Mouse (Mus musculus): ENCODE measurements around the gene Ubash3a.

Gene Ubash3a

DNA sequence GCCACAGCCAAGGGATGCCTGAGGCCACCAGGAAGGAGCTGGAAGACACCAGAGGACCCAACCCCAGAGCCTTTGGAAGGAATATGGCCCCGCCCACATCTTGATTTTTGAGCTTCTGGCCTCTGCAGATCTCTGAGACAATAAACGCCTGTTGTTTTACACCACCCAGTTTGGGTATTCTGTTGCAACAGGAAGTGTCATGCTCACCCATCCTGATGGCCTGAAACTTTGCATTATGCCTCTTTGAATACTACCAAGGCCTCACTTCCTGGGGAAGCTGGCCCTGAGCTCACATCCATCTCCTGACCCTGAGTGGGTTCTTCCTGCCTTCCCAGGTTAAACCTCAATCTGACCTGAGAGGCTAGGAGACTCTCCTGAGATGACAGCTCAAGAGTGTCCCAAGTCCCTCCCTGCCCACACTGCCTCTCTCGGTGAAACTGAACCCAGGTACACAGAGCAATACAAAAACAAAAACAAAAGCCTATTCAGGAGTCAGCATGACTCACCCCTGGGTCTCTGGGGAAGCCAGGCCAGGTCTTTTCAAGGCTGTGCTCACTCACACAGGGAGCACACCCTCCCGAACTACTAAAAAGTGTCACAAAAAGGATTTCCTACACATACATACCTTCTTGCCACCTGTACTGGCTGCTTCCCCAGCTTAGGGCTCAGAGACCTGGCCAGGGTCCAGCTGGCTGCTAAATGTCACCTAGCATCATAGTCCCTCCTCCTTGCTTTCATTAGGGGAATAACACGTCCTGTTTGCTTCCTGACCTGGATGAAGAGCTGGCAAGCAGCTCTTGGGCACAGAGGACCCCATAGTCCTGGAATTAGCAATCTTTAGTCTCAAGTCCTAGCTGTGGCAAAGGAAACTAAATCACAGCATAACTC lies 8.6 kb downstream of the Ubash3a start:
- no peak for DNase-seq (ENCODE audit: low spot score in 2 of 2)

DNA sequence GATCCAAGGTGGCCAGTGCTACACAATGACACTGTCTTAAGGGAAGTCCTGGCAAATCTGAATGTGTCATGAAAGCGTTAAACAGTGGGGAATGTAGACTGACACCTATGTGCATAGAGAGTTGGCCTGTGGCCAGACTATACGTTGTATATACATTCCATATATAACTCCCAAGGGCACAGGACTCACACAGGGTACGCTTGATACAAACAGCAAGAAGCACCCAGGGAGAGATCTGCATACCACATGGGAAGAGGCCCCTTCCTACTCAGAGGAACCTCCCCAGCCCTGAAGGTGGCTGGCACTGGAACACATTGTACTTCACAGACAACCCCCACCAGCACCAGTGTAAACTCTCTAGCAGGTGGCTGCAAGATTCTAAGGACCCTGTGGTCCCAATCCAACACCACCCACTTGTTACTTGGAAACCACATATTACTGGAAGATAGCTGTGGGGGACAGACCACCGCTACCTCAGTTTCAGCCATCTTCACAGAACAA lies 15.2 kb downstream of the Ubash3a start:
- no peak for DNase-seq (ENCODE audit: low spot score in 2 of 2)

DNA sequence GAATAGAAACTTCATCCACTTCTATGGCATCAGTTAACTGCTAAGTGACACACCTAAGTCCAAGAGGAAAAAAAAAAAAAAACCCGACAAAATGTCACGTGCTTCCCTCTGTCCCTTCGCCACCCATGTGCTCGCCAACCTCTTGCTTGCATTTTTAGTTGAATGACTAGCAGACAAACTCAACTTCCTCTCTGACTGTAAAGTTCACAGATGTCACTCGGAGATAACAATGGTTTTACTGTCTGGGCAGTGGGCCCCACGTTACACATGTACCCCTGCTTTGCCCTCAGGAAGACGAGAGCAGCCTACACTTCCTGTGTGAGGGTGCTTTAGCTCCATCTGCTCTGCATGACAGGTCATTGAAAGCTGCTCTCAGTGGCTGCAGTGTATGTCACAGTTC lies 16.2 kb downstream of the Ubash3a start:
- peak; percentile 68 to 73 for DNase-seq (ENCODE audit: low spot score in 2 of 2)

DNA sequence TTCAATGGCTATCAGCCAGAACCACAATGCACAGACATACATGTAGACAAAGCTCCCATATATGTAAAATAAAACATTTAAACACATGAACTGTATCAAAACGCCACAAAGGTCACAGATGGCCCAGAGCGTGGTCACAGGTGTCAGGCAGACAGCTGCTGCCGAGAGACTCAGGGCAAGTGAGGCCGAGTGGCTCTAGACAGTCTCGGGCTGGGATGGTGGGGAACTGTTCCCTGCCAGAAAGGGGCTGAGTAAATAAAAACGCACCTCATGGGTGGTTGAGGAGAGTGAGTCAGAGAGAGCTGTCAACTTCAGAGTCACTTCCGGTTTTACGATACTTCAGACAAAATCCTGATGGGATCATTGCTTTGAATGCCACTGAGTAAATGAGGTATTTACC lies 16.9 kb downstream of the Ubash3a start:
- peak; percentile 60 to 65 for DNase-seq (ENCODE audit: low spot score in 2 of 2)

DNA sequence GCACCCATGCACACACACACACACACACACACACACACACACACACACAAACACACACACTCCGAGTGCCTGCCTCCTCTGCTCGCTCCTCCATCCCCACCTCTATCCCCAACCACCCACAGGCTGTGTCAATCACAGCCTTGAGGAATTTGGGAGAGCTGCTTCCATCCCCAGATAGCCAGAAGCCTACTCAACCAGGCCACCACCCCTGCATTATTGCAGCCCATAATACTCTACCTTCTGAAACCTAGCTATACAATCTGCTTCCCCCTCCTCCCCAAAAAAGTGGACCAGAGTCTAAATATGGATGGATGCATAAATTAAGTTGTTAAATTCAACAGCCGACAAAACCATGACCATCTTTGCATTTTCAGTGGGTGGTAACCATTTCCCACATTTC lies 18.7 kb downstream of the Ubash3a start:
- no peak for DNase-seq (ENCODE audit: low spot score in 2 of 2)

DNA sequence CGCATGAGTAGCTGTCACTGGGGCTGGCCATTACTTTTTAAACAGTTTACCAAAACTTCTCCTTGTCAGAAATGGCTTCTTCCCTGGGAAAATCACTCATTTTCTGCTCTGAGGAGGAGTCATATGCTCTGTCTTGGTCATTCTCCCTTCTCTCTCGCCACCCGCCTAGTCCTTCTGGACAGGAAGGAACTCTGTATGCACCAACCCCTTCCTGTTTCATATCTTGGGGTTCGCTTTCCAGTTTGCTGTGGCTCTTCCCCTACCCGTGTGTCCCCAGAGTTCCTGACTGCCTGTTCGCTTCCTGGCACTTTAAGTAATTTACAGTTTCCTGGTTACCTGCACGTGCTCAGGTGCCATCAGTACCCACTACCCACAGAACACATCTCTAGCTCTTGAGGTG lies 19.3 kb downstream of the Ubash3a start:
- no peak for DNase-seq (ENCODE audit: low spot score in 2 of 2)

DNA sequence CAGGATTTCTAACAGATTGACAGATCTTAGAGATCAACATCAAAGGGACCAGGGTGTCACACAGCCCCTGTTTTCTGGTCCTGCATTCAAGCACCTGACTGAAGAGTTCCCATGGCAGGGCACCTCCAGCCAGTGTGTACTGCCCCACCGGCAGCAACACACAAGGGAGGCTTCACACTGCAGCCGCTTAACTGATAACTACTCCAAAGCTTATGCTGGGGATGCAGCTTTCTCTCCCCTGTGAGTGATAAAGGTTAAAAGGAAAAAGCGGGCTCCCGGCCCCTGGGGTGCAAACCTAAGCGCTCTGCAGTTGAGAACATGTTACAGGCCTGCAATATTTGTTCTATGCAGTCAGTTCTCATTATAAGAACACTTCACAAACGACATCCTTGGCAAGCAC lies 24.1 kb downstream of the Ubash3a start:
- DNase-seq (ENCODE audit: low spot score in 2 of 2), result no peak

DNA sequence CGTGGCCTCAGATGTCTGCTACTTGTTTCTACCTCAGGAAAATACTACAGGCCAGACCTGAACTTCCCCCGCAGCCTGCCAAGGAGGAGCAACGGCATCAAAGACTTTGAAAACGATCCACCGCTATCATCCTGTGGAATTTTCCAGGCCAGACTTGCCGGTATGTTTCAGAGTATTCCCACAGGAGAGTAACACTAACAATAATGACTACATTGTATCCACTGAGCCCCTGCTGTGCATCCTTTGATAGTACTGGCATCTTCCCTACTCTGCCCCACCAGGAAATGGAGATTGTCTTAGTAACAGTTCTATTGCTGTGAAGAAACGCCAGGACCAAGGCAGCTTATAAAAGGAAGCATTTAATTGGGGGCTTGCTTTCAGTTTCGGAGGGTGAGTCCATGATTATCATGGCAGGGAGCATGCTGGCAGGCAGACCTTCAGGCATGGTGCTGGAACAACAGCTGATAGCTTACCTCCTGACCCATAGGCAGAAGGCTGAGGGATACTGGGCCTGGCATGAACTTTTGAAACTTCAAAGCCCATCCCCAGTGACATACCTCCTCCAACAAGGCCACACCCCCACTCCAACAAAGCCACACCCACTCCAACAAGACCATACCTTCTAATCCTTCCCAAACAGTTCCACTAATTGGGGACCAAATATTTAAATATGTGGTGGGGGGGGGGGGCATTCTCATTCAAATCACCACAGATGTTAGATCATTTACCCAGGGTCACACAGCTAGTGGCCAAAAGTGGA lies 24.8 kb downstream of the Ubash3a start:
- DNase-seq (ENCODE audit: low spot score in 2 of 2), result no peak

DNA sequence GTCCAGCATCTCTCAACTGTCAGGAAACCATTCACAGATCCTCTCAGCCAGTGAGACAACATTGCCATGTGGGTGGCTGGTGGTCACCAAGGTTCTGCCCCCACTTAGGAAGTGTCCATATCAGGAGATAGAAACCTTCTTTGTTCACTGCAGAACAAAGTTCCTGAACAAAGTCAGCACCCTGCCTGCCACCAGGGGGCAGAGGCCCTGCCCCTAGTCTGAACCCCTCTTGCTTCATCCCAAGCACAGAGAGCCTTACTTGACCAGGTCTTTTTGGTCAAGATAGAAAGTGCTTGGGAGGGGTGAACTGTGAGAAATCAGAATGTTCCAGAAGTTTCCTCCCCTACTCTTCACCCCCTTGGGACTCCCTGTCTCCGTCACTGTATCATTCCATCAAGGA lies 28.2 kb downstream of the Ubash3a start:
- no peak for DNase-seq (ENCODE audit: low spot score in 2 of 2)

DNA sequence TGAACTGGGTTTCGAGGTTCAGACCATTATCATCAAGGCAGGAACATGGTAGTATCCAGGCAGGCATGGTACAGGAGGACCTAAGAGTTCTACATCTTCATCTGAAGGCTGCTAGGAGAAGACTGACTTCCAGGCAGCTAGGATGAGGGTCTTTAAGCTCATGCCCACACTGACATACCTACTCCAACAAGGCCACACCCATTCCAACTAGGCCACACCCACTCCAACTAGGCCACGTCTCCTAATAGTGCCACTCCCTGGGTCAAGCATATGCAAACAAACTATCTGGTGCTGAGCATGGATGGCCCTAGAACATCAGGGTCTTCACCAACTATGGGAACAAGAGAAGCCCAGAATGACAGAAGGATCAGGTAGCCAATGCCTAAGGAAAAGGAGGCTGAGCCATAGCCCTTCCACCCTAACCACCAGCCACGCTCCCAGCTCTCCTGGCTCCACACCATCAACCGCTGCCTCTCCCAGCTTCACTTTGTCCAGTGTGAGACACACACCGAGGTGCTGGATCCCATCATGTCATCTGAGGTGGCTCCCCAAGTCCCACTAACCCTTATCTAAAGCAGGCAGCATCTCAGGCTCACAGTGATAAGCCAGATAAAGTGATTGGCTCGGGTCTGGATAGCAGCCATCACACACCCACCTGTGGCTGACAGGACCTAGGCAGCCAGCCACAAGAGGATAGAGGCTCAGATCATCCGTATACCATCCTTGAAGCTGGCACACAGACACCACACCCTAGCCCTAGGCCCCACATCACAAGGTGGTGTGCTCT lies 30.8 kb downstream of the Ubash3a start:
- DNase-seq (ENCODE audit: low spot score in 2 of 2), result no peak

DNA sequence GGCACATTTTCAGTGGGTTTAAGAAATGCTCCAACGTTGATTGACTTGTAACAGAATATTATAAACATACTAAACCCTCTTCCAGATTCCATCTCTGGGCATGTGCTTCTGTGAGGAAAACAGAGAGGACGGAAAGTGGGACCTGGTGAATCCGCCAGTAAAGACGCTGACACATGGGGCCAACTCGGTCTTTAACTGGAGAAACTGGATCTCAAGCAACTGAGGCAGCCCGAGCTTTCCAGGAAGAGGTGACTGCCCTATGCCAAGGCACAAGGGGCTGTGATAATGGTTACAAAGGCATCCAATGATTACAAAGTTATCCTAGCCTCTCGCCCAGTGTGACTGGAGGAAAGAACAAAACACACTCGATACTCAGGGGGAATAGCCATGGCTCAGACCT lies 33.5 kb downstream of the Ubash3a start:
- DNase-seq (ENCODE audit: low spot score in 2 of 2), result no peak

DNA sequence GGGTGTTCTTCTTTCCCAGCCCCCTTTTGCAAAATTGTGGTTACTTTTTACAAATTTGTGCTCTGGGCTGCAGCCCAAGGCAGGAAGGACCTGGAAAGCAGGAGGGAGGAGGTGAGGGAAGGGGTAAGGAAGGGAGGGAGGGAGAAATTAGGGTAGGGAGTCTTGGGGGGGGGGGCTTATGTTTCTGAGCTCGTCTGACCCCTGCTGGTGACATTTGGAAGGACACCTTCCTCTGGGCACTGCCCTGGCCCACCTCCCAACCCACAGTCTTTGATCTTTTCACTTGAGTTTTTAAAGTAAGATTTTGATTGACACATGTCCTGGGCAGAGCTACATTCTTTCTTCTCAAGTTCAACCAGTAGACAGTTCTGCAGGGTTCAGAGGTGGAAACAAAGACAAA lies 35.1 kb downstream of the Ubash3a start:
- DNase-seq (ENCODE audit: low spot score in 2 of 2), result peak in 1 of 2 experiments; percentile 49

DNA sequence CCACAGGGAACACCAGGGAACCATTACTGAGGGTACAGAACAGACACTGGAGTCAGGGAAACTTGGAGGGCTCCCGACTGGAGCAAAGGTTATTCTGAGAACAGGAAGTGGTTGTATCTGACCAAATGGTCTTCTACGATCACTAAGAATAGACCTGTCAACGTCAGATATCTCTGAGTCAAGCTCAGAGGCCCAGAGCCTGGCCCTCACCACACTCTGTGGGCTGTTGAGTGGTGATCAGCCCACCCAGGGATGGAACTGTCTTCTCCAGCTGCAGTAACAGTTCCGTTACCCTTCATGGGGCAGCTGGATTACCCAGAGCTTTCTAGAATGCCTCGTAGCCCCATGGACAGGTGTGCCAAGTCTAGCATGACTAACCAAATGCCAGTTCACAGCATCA lies 37.6 kb downstream of the Ubash3a start:
- DNase-seq (ENCODE audit: low spot score in 2 of 2), result no peak

DNA sequence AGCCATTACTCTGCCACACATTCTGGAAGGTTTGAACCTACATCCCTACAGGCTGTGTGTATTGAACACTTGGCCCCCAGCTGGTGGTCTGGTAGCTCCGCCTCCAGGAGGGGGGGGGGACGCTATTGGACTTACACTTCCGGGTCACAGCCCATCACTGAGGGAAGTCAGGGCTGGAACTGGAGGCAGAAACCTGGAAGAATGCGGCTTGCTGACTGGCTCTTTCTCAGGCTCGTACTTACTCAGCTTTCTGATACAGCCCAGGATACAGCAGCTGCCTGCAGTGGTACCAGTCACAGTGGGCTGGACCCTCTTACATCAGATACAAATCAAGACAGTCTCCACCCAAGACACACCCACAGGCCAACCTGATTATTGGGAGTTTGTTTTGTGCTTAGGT lies 39.5 kb downstream of the Ubash3a start:
- no peak for DNase-seq (ENCODE audit: low spot score in 2 of 2)

DNA sequence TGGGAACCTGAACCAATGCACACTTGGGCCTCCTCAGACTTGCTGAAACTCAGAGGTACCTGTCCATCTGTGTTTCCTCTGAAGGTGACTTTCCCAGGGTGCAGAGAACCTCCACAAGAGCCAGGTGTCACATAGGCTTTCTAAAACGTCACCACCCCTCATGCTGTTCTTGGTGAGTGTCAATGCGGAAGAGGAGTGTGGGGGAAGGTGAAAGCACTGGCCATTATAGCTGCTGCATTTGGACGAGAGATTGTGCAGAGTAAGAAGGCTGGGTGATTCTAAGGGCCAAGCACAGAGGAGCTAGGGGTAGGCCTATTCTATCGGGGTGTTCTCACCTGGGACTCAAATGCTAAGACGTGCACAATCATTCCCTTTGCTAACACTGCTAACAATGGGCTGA lies 46.3 kb downstream of the Ubash3a start:
- DNase-seq (ENCODE audit: low spot score in 2 of 2), result no peak

DNA sequence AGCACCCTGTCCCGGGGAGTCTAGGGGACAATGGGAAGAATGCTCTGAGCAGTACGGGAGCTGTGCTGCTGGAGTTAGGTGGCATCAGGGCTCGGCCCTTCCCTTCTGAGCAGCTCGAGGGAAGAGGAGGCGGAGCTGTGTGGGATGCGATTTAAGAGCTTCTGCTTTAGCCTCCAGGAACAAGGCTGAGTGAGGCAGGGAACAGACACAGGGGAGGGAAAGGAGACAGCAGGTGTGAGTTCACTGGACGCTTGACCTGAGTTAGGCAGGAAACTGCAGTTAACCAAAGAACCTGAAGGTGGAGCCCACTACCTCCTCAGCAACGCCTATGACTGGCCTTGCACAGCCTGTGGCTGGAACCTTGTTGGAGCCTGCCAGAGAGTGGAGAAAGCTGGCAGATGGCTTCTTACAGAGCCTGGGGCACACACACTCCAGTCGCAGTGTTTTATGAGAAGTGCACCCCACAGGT lies 46.8 kb downstream of the Ubash3a start:
- peak; percentile 41 to 65 for DNase-seq (ENCODE audit: low spot score in 2 of 2)

DNA sequence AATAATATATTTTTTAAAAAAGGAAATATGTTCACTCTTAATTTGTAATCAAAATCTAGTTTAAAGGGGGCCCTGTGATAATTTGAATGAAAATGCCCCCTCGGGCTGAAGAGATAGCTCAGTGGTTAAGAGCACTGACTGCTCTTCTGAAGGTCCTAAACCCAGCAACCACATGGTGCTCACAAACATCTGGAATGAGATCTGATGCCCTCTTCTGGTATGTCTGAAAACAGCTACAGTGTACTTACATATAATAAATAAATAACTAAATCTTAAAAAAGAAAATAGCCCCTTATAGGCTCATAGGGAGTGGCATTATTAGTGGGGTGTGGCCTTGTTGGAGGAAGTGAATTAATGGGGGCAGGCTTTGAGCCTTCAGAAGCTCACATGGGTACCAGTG lies 49.5 kb downstream of the Ubash3a start:
- DNase-seq (ENCODE audit: low spot score in 2 of 2), result no peak

DNA sequence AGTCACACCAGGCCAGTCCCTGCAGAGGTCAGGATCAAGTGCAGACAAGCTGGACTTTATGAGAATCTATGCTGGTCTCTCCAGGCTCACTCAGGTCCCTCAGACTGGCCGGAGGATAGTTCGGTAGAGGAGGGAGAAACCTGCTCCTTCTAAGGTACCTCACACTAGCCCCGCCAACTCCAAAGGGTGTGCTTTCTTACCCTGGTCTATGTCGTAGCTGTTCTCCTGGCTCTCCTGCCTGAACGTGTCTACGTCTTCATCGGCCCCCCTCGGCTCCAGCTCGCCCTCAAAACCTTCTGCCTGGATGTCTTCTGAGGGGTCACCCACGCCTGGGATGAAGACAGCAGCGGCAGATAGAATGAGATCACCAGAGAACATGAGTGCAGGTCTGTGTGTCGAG lies 50.2 kb downstream of the Ubash3a start:
- no peak for DNase-seq (ENCODE audit: low spot score in 2 of 2)

DNA sequence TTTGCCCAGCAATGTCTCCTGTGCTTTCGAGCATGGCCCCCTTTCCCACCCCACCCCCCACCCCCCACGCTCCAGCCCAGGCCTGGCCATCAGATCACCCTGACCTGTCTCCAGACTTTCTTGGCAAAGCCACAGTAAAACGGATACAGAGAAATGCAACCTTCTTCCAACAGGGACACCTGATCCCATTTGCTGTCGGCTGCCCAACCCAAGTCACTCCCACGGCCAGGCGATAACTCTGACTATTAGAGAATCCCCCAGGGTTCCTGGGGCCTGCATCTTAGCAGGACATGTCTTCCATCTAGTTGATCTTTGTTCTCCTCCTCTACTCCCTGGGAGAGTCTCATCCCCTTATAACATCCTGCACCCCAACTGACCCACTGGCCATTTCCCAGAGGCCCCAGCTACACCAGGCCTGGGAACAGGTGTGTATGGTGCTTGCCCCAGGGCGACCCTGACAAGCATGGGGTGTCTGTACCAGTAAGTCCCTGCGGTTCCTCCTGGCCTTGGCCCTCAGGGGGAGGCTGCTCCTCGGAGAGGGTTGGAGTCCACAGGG lies 50.7 kb downstream of the Ubash3a start:
- DNase-seq (ENCODE audit: low spot score in 2 of 2), result no peak

DNA sequence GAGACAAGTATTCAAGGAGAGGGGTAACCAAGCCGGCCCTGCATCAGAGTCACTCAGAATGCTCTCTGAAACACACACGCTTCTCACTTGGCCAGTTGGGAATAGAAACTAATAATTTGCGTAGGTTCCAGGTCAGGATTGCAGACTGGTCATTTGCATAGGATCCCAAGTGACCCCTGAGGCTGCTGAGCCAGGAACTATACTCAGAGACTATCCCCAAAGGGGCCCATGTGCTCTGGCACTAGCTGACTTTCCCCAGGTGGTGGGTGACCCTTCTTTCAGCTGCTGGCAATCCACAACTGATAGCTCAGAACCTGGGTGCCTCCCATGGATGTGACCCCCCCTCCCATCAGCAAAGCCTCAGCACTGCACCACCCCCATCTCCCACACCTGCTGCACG lies 51.5 kb downstream of the Ubash3a start:
- no peak for DNase-seq (ENCODE audit: low spot score in 2 of 2)

DNA sequence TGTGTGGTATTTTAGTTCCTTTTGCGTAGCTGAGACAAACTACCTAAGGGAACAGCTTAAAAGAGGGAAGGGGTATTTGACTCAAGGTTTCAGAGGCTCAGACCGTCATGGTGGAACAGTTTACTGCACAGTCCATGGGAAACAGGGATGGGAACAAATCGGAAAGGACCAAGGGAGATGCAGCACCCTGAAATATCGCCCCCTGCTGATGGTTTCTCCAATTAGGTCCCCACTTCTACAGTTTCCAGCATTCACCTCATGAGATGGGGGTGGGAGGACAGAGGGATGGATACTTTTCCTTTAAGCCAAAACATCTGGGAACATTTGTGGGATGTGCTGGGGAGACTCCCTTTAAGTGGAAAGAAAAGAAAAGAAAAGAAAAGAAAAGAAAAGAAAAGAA lies 52.2 kb downstream of the Ubash3a start:
- no peak for DNase-seq (ENCODE audit: low spot score in 2 of 2)

DNA sequence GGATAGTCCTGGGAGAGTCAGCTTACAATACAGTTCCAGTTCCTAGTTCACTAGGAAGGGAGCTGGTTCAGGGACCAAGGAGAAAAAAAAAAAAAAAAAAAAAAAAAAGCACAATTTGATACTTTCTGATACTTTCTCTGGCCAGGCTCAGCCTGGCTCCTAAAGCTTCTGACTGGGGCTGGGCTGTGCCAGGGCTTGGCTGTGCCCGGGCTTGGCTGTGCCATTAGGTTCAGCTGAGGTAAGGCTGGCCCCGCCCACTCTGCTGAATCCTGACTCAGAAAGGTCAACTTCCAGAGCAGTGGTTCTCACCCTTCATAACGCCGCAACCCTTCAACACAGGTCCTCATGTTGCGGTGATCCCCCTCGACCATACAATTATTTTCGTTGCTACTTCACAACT lies 52.8 kb downstream of the Ubash3a start:
- DNase-seq (ENCODE audit: low spot score in 2 of 2), result no peak
